Mouse (Mus musculus) lung, postnatal 0 days (tissue): ENCODE results near the gene Crlf3. TPM values are rescaled to one million over a fixed set of nuclear protein-coding genes. Genes with fewer than 3 reads are reported as not detected.
A peak's percentile ranks its signal among the peaks of the same experiment; 100 is the strongest.

Experiments
- ATAC-seq: fragments of 200-750 bp; cut with Nextera tagmentation; 2 replicates; pipeline ENCODE4 v1.8.0; 2017; ENCODE audit warnings: moderate library complexity
- DNase-seq: peaks from one replicate; pipeline ENCODE4 v3.0.0-alpha.2; 2016; ENCODE audit warnings: low spot score
- H3K27ac ChIP-seq: fragments of 300-500 bp; sonication (generic); 2 replicates; pipeline ENCODE4 v1.5.1; 2014; ENCODE audit warnings: antibody characterized with exemption, mild to moderate bottlenecking, low read length, mixed read lengths
- H3K27me3 ChIP-seq: fragments of 300-500 bp; sonication (generic); replicated peaks from 2 replicates; pipeline ENCODE4 v1.6.1; 2014; ENCODE audit warnings: low read length, mixed read lengths; ENCODE audit not compliant: insufficient read depth
- H3K36me3 ChIP-seq: fragments of 300-500 bp; sonication (generic); 2 replicates; pipeline ENCODE4 v1.6.1; 2014; ENCODE audit warnings: low read length, mixed read lengths; ENCODE audit not compliant: insufficient read depth
- H3K4me1 ChIP-seq: fragments of 300-500 bp; sonication (generic); 2 replicates; pipeline ENCODE4 v1.6.1; 2014; ENCODE audit warnings: antibody characterized with exemption, low read depth, low read length, mixed read lengths; ENCODE audit not compliant: insufficient read depth
- H3K4me2 ChIP-seq: fragments of 300-500 bp; sonication (generic); replicated peaks from 2 replicates; pipeline ENCODE4 v1.6.1; 2014; ENCODE audit warnings: low read depth, mild to moderate bottlenecking, low read length, moderate library complexity, mixed read lengths
- H3K4me3 ChIP-seq: fragments of 300-500 bp; sonication (generic); 2 replicates; pipeline ENCODE4 v1.5.1; 2014; ENCODE audit warnings: low read depth, low read length
- H3K9ac ChIP-seq: fragments of 300-500 bp; sonication (generic); replicated peaks from 2 replicates; pipeline ENCODE4 v1.6.1; 2014; ENCODE audit warnings: low read depth, mild to moderate bottlenecking
- H3K9me3 ChIP-seq: fragments of 300-500 bp; sonication (generic); 2 replicates; pipeline ENCODE4 v1.6.1; 2016; ENCODE audit warnings: low read length, mixed read lengths
- CTCF ChIP-seq: IDR thresholded peaks from 2 replicates; pipeline ENCODE4 v1.5.1; 2016; ENCODE audit warnings: antibody characterized with exemption, mild to moderate bottlenecking
- EP300 ChIP-seq: IDR thresholded peaks from 2 replicates; pipeline ENCODE4 v1.6.1; 2016; ENCODE audit warnings: antibody characterized with exemption, mild to moderate bottlenecking, control low read depth
- WGBS: fragments of 180-500 bp; shearing (Covaris S2); extraction: QIAGEN DNeasy Blood & Tissue Kit; methylation state at CpG from one replicate; pipeline ENCODE4 v1.1.7; 2014; 5-methylcytosine and 5-hydroxymethylcytosine counted together
- polyA plus RNA-seq: library from polyadenylated mRNA; unstranded; fragments of >200 nt; fragmentation: Nextera tagmentation; extraction: Ambion mirVana; gene quantifications from 2 replicates; pipeline ENCODE4 v1.2.1, GENCODE M21; 2015

Gene Crlf3
- polyA plus RNA-seq, 1 experiment from 2014 or later, result 42.4 TPM

DNA sequence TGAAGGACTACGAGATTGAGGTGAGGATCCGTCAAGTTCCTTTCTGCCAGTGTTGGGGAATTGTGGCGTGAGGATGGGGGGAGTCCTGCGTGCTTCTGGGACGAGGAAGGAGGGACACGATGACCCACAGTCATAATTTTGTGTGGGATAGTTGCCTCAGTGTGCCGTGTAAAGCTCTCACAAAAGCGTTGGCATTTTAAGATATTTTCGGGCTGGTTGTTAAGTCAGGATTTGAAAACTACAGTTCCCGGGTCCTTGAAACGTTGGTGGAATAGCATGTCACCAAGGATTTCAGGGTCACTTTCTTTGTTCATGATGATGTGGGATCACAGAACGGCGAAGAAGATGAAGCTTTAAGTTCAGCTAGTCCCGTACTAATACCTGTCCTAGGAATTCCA, 9.0 kb upstream of the Crlf3 start:
- no peak for ATAC-seq
- H3K27ac ChIP-seq, result no peak overlapping the region

DNA sequence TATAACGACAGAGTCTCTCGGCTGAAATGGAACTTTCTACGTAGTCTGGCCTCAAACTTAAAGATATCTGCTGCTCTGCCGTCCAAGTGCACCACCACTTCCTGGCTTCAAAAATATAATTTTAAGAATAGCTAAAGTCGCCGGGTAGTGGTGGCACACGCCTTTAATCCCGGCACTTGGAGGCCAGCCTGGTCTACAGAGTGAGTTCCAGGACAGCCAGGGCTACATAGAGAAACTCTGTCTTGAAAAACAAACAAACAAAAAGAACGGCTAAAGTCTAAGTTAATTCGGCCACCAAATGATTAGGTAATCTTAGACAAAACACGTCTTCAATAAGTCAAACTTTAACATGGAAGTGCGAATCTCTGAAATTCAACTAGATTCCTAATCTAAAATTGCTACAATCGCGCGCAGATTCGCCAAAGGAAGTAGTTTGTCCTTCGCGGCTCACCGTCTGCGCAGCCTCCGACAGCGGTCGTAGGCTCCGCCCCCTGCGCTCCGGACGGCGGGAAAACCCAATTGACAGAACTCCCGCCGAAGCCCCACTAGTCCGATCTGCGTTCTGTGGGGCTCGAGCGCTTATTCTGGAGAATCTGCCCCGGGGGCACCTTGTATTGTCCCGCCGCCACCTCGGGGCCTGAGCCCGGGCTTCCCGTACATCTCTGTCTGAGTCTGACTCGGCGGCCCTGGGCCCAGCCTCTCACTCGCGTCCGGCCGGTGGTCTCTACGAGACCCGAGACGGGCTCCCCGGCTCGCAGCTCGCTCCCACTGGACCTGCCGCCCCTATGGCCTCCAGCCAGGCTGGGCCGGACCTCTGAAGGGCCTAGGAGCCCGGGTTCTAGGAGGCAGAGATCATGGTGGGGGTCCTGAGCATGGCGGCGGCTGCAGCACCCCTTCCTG, 8.4 kb upstream of the Crlf3 start, which contains the start of gene Atad5:
Gene Atad5, plus strand, starts transcription at position 484 of the 900 bp plus-strand sequence.
- peaks cover 4% of the 10 kb centered on the region; the same call in 1 of the 2 replicates for H3K4me1 ChIP-seq
- no peaks in the 10 kb centered on the region for H3K36me3 ChIP-seq
- H3K27me3 ChIP-seq, result no peaks in the 10 kb centered on the region
- H3K27ac ChIP-seq, result no peak within 1 kb of the TSS
- ATAC-seq (peak; percentile 79), DNase-seq (peak; percentile 92)
- peak within 1 kb of the TSS; percentile 77 for H3K4me3 ChIP-seq
- 4% methylated on average over 56 of the region's 57 CpGs for WGBS
- H3K4me2 ChIP-seq, result peak within 1 kb of the TSS; percentile 92
- peak within 1 kb of the TSS; percentile 77 for H3K9ac ChIP-seq
- H3K9me3 ChIP-seq, result no peaks in the 10 kb centered on the region
- TF ChIP-seq CTCF, result no peak
- no peak for TF ChIP-seq EP300

More for the DNA sequence above, 9.0 kb upstream of the Crlf3 start:
- H3K4me3 ChIP-seq, result peak overlapping the region; percentile 77
- peak overlapping the region; percentile 92 for H3K4me2 ChIP-seq
- H3K4me1 ChIP-seq, result peaks cover 4% of the 10 kb centered on the region; the same call in 1 of the 2 replicates
- no peak for DNase-seq
- H3K9me3 ChIP-seq, result no peaks in the 10 kb centered on the region
- no peaks in the 10 kb centered on the region for H3K27me3 ChIP-seq
- H3K9ac ChIP-seq, result peak overlapping the region; percentile 77
- H3K36me3 ChIP-seq, result no peaks in the 10 kb centered on the region
- no peak for TF ChIP-seq EP300
- no peak for TF ChIP-seq CTCF
- WGBS, result under 1% methylated on average over 14 of the region's 14 CpGs

DNA sequence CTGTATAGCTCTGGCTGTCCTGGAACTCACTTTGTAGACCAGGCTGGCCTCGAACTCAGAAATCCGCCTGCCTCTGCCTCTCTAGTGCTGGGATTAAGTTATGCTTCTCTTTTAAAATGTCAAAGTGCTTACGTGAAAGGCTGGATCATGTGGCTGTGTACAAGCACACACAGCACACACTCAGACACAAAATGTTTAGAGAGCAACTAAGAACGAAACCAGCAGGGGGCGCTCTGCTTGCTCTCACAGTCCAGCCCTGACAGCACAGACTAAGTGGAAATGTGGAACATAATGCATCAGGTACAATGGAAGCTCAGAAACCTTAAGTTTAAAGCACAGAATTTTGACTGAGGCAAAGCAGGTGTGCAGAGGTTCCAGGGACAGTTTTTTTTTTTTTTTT, 6.1 kb upstream of the Crlf3 start:
- no peaks in the 10 kb centered on the region for H3K36me3 ChIP-seq
- no peak overlapping the region for H3K9ac ChIP-seq
- no peaks in the 10 kb centered on the region for H3K9me3 ChIP-seq
- H3K27me3 ChIP-seq, result no peaks in the 10 kb centered on the region
- ATAC-seq (peak; percentile 81), DNase-seq (peak; percentile 93)
- 9% methylated on average over 5 of the region's 5 CpGs for WGBS
- no peak overlapping the region for H3K4me3 ChIP-seq
- H3K27ac ChIP-seq, result no peak overlapping the region
- TF ChIP-seq CTCF (peak; percentile 92), EP300 (no peak)
- peaks cover 4% of the 10 kb centered on the region; the same call in 1 of the 2 replicates for H3K4me1 ChIP-seq
- no peak overlapping the region for H3K4me2 ChIP-seq

DNA sequence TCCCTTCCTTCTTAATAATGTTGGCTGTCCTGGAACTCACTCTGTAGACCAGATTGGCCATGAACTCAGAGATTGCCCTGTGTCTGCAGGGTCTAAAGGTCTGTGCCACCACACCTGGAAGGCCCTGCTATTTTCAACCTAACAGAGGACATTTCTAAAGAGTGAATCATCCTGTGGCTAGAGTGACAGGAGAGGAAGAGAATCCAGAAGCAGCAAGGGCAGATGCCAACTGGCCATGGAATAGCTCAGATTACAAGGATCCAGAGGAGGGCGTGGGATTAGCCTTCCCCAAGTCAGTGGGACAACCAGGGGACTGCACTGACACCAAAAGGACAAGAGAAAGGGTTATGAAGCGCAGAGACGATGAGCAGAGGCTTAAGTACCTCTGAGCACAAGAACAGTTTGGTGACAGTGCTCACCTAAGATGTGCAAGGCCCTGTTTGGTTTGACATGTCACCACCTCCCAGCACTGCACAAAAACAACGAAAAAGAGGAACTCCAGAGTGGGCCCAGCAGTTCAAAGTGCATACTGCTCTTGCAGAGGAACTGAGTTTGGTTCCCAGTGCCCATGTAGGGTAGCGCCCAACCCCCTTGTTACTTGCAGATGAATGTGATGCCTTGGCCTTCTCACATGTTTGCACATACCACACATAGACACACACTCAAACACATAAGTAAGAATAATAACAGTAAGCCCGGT, 4.7 kb upstream of the Crlf3 start:
- Histone ChIP-seq H3K36me3 (no peaks in the 10 kb centered on the region), H3K4me2 (no peak overlapping the region), H3K4me1 (peaks cover 11% of the 10 kb centered on the region; the same call in 1 of the 2 replicates), H3K4me3 (no peak overlapping the region), H3K9me3 (no peaks in the 10 kb centered on the region), H3K27ac (no peak overlapping the region), H3K9ac (no peak overlapping the region), H3K27me3 (no peaks in the 10 kb centered on the region)
- TF ChIP-seq CTCF (no peak), EP300 (no peak)
- DNase-seq (peak; percentile 24), ATAC-seq (no peak)
- 65% methylated on average over 6 of the region's 6 CpGs for WGBS

DNA sequence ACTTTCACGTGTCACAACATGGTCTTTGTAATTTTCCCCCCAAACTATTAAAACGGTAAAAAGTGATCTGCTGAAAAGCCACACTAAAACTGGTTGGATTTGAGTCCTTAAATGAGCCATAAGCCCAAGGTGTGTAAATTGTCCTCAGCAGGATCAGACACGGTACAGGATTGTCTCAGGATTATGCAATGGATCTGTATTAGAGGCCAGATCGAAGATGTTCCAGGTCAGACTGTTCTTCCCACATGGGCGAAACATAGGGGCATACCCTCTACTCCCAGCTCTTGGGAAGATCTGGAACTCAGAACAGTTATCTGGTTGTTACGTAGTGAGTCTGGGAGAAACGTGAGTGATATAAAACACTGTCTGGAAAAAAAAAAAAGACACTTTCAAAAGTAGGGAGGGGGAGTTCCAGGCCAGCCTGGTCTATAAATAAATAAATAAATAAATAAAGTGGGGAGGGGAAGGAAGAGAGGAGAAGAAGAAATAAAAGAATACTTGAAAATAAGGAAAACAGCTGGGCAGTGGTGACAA, 1.1 kb upstream of the Crlf3 start:
- peak overlapping the region; percentile 95; the same call in 1 of the 2 replicates for H3K4me3 ChIP-seq
- peak overlapping the region; percentile 74 for H3K4me2 ChIP-seq
- TF ChIP-seq CTCF (no peak), EP300 (no peak)
- H3K9me3 ChIP-seq, result no peaks in the 10 kb centered on the region
- DNase-seq, result no peak
- no peaks in the 10 kb centered on the region for H3K36me3 ChIP-seq
- H3K9ac ChIP-seq, result no peak overlapping the region
- no peak for ATAC-seq
- H3K27me3 ChIP-seq, result no peaks in the 10 kb centered on the region
- H3K27ac ChIP-seq, result peak overlapping the region; percentile 97
- WGBS, result 65% methylated on average over 7 of the region's 7 CpGs
- H3K4me1 ChIP-seq, result peaks cover 7% of the 10 kb centered on the region; the same call in 1 of the 2 replicates

DNA sequence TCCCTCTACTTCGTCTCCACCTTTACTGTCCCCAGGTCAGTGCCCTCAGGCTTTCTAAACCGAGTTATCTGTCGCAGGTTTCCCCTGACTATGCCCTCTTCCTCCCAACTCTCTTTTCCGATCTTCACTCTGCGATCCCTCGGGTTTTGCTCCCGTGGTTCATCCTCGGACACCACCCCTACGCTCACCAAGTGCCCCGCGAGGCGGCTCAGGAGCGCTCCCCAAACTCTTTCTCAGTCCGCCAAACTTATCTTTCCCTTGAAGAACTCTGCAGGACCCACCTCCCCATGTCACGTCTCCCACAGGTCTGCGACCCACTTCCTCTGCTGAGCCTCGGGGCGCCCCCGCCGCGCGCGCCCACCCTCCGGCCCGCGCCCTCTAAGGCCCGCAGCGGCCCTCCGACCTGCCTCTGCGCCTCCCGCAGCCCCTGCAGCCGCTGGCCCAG, 388 bp downstream of the Crlf3 start:
- Histone ChIP-seq H3K9ac (peak overlapping the region; percentile 96), H3K4me1 (peaks cover 7% of the 10 kb centered on the region; the same call in 1 of the 2 replicates), H3K4me2 (peak overlapping the region; percentile 74), H3K36me3 (no peaks in the 10 kb centered on the region), H3K9me3 (no peaks in the 10 kb centered on the region), H3K27me3 (no peaks in the 10 kb centered on the region), H3K4me3 (peak overlapping the region; percentile 95), H3K27ac (peak overlapping the region; percentile 97)
- WGBS, result under 1% methylated on average over 28 of the region's 32 CpGs
- peak; percentile 23 for ATAC-seq
- no peak for TF ChIP-seq CTCF
- TF ChIP-seq EP300, result no peak
- DNase-seq, result no peak
